Mouse (Mus musculus) embryonic facial prominence, embryonic 10.5 days (tissue): ENCODE measurements around the gene Rpl32. TPM values are rescaled to one million over a fixed set of nuclear protein-coding genes. Genes with fewer than 3 reads are reported as not detected.
A peak's percentile ranks its signal among the peaks of the same experiment; 100 is the strongest.
"Not testable (repeated sequence)": the region's sequence is repeated elsewhere in the genome, so short reads cannot be mapped to it uniquely, and the experiment has no call there.

Source experiments
- DNase-seq: peaks from one replicate; pipeline ENCODE4 v3.0.0-alpha.2; 2017; ENCODE audit warnings: low spot score
- H3K27ac ChIP-seq: fragments of 300-500 bp; sonication (generic); replicated peaks from 2 replicates; pipeline ENCODE4 v1.5.1; 2016; ENCODE audit warnings: mild to moderate bottlenecking
- H3K27me3 ChIP-seq: fragments of 300-500 bp; sonication (generic); replicated peaks from 2 replicates; pipeline ENCODE4 v1.6.1; 2016; ENCODE audit warnings: low read depth, mild to moderate bottlenecking; ENCODE audit not compliant: poor library complexity, severe bottlenecking
- H3K36me3 ChIP-seq: fragments of 300-500 bp; sonication (generic); replicated peaks from 2 replicates; pipeline ENCODE4 v1.6.1; 2016; ENCODE audit warnings: mild to moderate bottlenecking, moderate library complexity
- H3K4me1 ChIP-seq: fragments of 300-500 bp; sonication (generic); 2 replicates; pipeline ENCODE4 v1.6.1; 2016
- H3K4me3 ChIP-seq: fragments of 300-500 bp; sonication (generic); 2 replicates; pipeline ENCODE4 v1.5.1; 2016; ENCODE audit warnings: mild to moderate bottlenecking, moderate library complexity
- H3K9me3 ChIP-seq: fragments of 300-500 bp; sonication (generic); 2 replicates; pipeline ENCODE4 v1.6.1; 2016; ENCODE audit warnings: mild to moderate bottlenecking
- WGBS: fragments of 180-500 bp; shearing (Covaris S2); methylation state at CpG from one replicate; pipeline ENCODE4 v1.1.7; 2016; 5-methylcytosine and 5-hydroxymethylcytosine counted together
- polyA plus RNA-seq: library from polyadenylated mRNA; unstranded; fragments of >200 nt; fragmentation: Nextera tagmentation; extraction: Ambion mirVana; gene quantifications from 2 replicates; pipeline ENCODE4 v1.2.1, GENCODE M21; 2016

Gene Rpl32
- polyA plus RNA-seq, 1 experiment from 2014 or later = 1,826 TPM

DNA sequence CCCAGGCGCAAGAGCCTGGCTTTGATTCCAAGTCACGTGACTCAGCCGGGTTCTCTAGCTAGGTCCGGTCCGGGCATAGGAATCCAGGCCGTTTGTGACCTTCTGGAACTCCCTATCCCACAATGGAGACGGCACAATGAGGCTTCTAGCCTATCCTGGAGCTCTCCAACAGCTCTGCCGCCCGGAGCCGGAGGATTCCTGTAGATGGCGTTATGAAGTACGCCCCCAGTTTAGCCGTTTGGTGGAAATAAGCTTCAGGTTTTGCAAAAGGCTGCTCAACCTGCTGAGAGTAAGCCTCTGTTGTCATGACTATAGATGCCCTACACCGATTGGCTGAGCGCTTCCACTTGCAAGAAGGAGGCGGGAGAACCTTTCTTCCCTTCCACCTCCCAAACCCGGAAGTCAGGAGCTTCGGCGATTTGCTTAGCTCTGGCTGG is 29.6 kb upstream of the Rpl32 start, which contains the start of gene Efcab12:
Gene Efcab12, minus strand, starts transcription at position 252 of the 437 bp plus-strand sequence.
- DNase-seq = peak; percentile 78
- Histone ChIP-seq H3K27me3 (no peaks in the 10 kb centered on the region), H3K9me3 (no peaks in the 10 kb centered on the region), H3K27ac (peak within 1 kb of the TSS; percentile 81), H3K4me1 (peaks cover 19% of the 10 kb centered on the region), H3K4me3 (peak within 1 kb of the TSS; percentile 58), H3K36me3 (peaks cover 31% of the 10 kb centered on the region)
- WGBS = 1% methylated on average over 19 of the region's 19 CpGs

DNA sequence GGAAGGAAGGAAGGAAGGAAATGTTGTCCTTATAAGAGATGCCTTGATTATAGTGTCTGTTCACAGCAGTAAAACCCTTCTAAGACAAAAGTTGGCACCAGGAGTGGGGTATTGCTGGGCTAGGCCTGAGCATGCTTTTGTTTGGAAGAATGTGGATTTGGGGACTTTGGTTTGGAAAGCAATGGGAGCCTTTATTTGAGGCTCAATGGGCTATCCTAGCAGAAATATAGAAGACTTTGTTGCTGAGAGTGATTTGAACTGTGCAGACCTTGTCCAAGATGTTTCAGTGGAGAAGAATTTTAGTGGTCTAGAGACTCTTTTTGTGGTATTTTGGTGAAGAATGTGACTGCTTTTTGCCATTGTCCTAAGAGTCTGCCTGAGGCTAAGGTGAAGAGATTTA is 25.3 kb upstream of the Rpl32 start:
- Histone ChIP-seq H3K36me3 (peaks cover 17% of the 10 kb centered on the region), H3K27me3 (no peaks in the 10 kb centered on the region), H3K4me3 (no peak overlapping the region), H3K9me3 (no peaks in the 10 kb centered on the region), H3K27ac (no peak overlapping the region), H3K4me1 (peaks cover 18% of the 10 kb centered on the region)
- no peak for DNase-seq

DNA sequence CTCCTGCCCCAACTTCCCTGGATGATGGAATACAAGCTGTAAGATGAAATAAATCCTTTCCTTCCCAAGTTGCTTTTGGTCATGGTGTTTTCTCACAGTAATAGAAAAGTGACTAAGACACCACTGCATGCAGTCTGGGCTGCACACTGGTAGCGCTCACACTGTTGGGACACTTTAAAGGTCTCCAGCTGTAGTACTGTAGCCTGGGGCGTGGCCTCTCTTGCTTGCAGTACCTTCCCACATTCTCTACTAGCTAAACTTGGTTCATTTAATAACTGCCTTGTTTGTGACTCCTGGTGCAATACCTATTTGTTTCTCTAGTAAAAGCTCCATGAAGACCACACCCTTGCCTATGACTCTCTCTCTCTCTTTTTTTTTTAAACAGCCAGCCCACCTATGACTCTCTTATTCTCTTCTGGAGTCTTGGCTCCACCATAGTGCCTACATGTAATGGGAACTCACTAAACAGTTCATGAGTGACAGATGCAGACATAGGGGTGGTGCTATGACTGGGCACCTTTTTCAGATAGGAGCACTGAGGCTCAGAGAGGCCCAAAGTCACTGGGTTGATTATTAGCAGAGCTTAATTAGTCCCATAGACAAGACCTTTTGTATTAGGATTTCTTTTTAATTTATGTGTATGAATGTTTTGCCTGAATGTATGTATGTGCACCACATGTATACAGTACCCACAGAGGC is 23.8 kb upstream of the Rpl32 start:
- no peak for DNase-seq
- WGBS = 93% methylated on average over 2 of the region's 2 CpGs
- Histone ChIP-seq H3K4me1 (peaks cover 4% of the 10 kb centered on the region; the same call in 1 of the 2 replicates), H3K27ac (no peak overlapping the region), H3K36me3 (peaks cover 17% of the 10 kb centered on the region), H3K4me3 (no peak overlapping the region), H3K27me3 (no peaks in the 10 kb centered on the region), H3K9me3 (no peaks in the 10 kb centered on the region)

GRCm38 (mm10) chr6:115830779-115831601 is 22.4 kb upstream of the Rpl32 start:
- 86% methylated on average over 6 of the region's 6 CpGs for WGBS
- Histone ChIP-seq H3K9me3 (no peaks in the 10 kb centered on the region), H3K4me1 (no peaks in the 10 kb centered on the region), H3K4me3 (no peak overlapping the region), H3K27me3 (no peaks in the 10 kb centered on the region), H3K36me3 (peaks cover 17% of the 10 kb centered on the region), H3K27ac (no peak overlapping the region)
- DNase-seq = no peak

DNA sequence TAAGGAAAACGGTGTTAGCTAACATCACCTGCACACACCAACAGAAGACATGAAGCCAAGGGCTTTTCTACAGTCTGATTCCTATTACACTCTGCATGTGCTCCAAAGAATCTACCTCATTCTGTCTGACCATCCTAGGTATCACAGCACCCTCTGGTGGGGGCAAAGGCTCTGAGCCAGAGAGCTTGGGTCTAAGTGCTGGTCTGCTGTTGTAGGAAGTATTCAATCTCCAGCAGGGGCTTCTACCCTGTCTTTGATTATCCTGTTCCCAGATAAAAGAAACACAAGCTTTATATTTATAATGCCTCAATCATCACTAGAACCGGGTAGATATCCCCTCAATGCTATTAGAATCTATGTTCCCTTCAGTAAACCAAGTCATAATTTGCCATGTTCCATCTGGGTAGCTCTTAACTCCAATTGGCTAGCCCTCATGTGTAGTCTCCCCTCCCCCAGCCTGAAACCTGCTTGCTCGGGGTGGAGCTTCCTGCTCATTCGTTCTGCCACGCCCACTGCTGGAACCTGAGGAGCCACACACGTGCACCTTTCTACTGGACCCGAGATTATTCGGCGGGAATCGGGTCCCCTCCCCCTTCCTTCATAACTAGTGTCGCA is 15.4 kb upstream of the Rpl32 start:
- peak overlapping the region; percentile 41 for H3K4me3 ChIP-seq
- not testable (repeated sequence) for H3K36me3 ChIP-seq, H3K9me3 ChIP-seq, H3K4me1 ChIP-seq, H3K27me3 ChIP-seq
- 4% methylated on average over 5 of the region's 11 CpGs for WGBS
- peak overlapping the region; percentile 74 for H3K27ac ChIP-seq
- peak; percentile 89 for DNase-seq

DNA sequence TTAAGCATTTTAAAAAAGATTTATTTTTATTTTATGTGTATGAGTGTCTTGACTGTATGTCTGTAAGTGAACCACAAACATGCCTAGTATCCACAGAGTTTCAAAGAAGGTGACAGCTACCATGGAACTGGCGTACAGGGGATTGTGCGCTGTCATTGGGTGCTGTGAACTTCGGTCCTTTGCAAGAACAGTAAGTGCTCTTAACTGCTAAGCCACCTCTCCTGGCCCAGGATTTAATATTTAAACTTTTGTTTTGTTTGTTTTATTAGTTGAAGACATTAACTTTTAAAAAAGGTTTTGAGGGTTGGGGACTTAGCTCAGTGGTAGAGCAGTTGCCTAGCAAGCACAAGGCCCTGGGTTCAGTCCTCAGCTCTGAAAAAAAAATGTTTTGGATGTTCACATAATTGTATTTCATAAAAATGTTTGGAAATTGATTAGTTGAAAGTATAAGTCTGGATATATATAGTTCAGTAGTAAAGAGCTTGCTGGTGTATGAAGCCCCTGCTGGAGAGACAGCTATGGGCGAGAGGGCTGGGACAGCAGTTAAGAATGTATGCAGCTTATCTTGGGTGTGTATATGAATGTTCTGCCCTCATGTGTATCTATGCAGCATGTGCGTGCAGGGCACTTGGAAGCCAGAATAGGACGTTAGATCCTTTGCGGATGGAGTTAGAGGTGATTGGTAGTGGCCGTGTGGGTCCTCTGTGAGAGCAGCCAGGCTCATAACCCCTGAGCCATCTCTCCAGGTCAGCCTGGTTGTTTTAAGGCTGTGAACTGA is 12.9 kb upstream of the Rpl32 start:
- no peak for DNase-seq
- peaks cover 9% of the 10 kb centered on the region for H3K4me1 ChIP-seq
- H3K4me3 ChIP-seq = no peak overlapping the region
- no peaks in the 10 kb centered on the region for H3K36me3 ChIP-seq
- H3K9me3 ChIP-seq = no peaks in the 10 kb centered on the region
- H3K27me3 ChIP-seq = no peaks in the 10 kb centered on the region
- WGBS = 85% methylated on average over 8 of the region's 8 CpGs
- H3K27ac ChIP-seq = no peak overlapping the region

DNA sequence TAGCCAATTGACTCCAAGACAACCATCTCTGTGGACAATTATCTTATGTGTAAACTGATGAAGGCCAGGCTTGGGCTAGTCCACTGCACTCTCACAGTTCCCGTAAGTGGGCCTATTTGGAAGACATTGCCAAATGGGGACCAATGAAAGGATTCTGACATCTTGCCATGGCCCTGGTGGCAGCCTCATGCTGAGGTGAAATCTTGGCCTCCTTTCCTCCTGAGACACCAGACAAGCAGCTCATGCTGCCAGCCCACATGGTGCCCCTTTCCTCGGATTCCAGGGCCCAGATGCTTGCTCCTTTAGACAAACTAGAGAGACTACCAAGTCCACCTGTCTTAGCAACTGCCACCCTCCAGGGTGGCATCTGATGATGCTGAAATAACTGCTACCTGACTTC is 9.6 kb upstream of the Rpl32 start:
- Histone ChIP-seq H3K4me1 (peaks cover 16% of the 10 kb centered on the region), H3K27me3 (no peaks in the 10 kb centered on the region), H3K9me3 (no peaks in the 10 kb centered on the region), H3K4me3 (no peak overlapping the region), H3K36me3 (no peaks in the 10 kb centered on the region), H3K27ac (no peak overlapping the region)
- WGBS = 72% methylated on average over 2 of the region's 2 CpGs
- no peak for DNase-seq

DNA sequence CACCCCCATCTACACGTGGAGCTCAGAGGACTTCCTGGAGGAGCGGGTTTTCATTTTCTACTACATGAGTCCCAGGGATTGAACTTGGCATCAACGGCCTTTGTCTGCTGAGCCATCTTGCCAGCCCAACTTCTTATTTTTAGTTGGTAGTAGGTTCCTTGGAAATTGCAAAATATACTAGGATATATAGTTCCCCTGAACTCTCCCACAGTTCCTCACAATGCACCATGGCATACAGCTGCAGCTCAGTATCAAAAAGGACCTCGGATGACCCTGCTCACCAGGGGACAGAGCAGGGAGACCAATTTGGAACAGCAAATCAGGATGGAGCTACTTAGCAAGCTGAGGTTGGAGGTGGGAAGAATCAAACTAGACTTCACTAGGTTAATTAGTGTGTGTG is 6.5 kb upstream of the Rpl32 start:
- no peaks in the 10 kb centered on the region for H3K27me3 ChIP-seq
- H3K4me1 ChIP-seq = peaks cover 16% of the 10 kb centered on the region
- H3K4me3 ChIP-seq = no peak overlapping the region
- WGBS = 79% methylated on average over 4 of the region's 4 CpGs
- no peak overlapping the region for H3K27ac ChIP-seq
- H3K36me3 ChIP-seq = no peaks in the 10 kb centered on the region
- H3K9me3 ChIP-seq = no peaks in the 10 kb centered on the region
- DNase-seq = no peak

GRCm38 (mm10) chr6:115814104-115814503 is 5.6 kb upstream of the Rpl32 start:
- H3K4me3 ChIP-seq = no peak overlapping the region
- WGBS = 34% methylated on average over 4 of the region's 4 CpGs

GRCm38 (mm10) chr6:115811606-115812005 is 3.1 kb upstream of the Rpl32 start:
- Histone ChIP-seq H3K27ac (no peak overlapping the region), H3K4me3 (no peak overlapping the region), H3K4me1 (peaks cover 25% of the 10 kb centered on the region), H3K36me3 (peaks cover 13% of the 10 kb centered on the region), H3K9me3 (no peaks in the 10 kb centered on the region), H3K27me3 (no peaks in the 10 kb centered on the region)
- no peak for DNase-seq
- 78% methylated on average over 8 of the region's 8 CpGs for WGBS

More at GRCm38 (mm10) chr6:115814104-115814503, 5.6 kb upstream of the Rpl32 start:
- Histone ChIP-seq H3K27ac (no peak overlapping the region), H3K4me1 (peaks cover 16% of the 10 kb centered on the region), H3K27me3 (no peaks in the 10 kb centered on the region), H3K36me3 (no peaks in the 10 kb centered on the region), H3K9me3 (no peaks in the 10 kb centered on the region)
- peak; percentile 62 for DNase-seq

- no peaks in the 10 kb centered on the region for H3K9me3 ChIP-seq
- DNase-seq = no peak
- peak overlapping the region; percentile 100 for H3K27ac ChIP-seq
- peaks cover 20% of the 10 kb centered on the region for H3K4me1 ChIP-seq
- H3K4me3 ChIP-seq = peak overlapping the region; percentile 86
- peaks cover 48% of the 10 kb centered on the region for H3K36me3 ChIP-seq
- H3K27me3 ChIP-seq = no peaks in the 10 kb centered on the region
- WGBS = under 1% methylated on average over 22 of the region's 22 CpGs
Observed at GRCm38 (mm10) chr6:115808196-115808487, 405 bp downstream of the Rpl32 start.

DNA sequence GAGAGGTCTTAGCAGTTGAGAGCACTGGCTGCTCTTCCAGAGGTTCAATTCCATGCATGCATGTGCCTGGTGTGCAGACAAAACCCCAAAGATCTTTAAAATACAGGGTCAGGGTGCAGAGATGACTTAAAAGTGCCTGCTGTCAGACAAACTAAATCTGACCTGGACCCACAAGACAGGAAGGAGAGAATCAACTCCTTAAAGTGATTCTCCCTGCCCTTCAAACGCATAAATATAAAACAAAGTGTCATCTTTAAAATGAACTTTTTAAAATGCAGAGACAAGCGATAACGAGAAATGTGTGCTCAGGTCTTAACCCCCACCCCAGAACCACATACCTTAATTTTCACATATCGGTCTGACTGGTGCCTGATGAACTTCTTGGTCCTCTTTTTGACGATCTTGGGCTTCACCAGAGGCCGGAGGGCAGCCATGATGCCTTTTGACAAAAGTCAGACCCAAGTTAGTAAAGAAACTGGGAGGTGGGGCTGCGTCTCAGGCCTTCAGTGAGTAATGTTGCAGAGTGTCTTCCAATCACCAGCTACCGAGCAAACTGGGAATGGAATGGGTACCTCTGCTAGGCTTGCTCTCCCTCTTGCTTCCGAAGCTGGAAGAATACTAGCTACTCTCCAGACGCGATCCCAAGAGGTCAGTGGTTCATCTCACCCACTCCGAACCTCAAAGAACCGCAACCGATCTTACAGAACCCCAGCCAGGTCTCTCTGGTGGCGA is 917 bp downstream of the Rpl32 start:
- Histone ChIP-seq H3K4me3 (peak overlapping the region; percentile 86), H3K27me3 (no peaks in the 10 kb centered on the region), H3K36me3 (peaks cover 53% of the 10 kb centered on the region), H3K27ac (peak overlapping the region; percentile 100), H3K4me1 (peaks cover 20% of the 10 kb centered on the region), H3K9me3 (no peaks in the 10 kb centered on the region)
- 4% methylated on average over 15 of the region's 15 CpGs for WGBS
- peak; percentile 27 for DNase-seq
